Mouse (Mus musculus) gastrocnemius, adult 18-20 months (tissue): ENCODE measurements around the gene Olfr19. TPM values are rescaled to one million over a fixed set of nuclear protein-coding genes. Genes with fewer than 3 reads are reported as not detected.
"Not testable (repeated sequence)": the region's sequence is repeated elsewhere in the genome, so short reads cannot be mapped to it uniquely, and the experiment has no call there.

Experiments used
- DNase-seq: peaks from one replicate; pipeline ENCODE4 v3.0.0; 2021; ENCODE audit warnings: low spot score
- long read RNA-seq, 2 experiments: library from polyadenylated mRNA; stranded (forward); transcript quantifications; one replicate each; pipeline ENCODE4 v2.0.0; 2021
- total RNA-seq, 2 experiments: library from RNA; stranded (reverse); gene quantifications; 2 replicates each; pipeline ENCODE4 v1.2.3; 2021

Olfr19 gene
- not detected for total RNA-seq
- long read RNA-seq, experiment 1, result 0 reads
- long read RNA-seq, experiment 2, result 0 reads

DNA sequence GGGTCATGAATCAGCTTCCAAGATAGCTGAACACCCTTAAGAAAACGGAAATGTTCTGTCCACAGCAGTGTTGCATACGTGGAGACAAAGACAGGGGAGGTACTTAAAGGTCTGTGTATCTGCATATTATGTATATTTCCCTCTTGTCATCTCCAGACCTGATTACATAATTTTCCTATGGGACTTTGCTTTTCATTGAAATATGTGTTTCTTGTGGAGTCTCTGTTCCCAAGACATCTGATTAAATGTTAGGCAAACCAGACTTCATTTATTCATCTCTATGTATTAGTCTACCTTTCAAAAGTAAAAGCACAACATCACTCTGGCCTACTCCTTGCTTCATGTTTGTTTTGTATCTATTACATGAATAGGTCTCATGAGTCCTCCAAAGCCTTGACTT lies at the start of gene Olfr19:
TSS of gene Olfr19 (minus strand) at position 101 of the 400 bp plus-strand sequence.
- no peak for DNase-seq

GRCm38 (mm10) chr16:16684975-16685374 lies 8.8 kb upstream of the Olfr19 start:
- DNase-seq, result no peak

GRCm38 (mm10) chr16:16684053-16684452 lies 7.8 kb upstream of the Olfr19 start:
- DNase-seq, result no peak

DNA sequence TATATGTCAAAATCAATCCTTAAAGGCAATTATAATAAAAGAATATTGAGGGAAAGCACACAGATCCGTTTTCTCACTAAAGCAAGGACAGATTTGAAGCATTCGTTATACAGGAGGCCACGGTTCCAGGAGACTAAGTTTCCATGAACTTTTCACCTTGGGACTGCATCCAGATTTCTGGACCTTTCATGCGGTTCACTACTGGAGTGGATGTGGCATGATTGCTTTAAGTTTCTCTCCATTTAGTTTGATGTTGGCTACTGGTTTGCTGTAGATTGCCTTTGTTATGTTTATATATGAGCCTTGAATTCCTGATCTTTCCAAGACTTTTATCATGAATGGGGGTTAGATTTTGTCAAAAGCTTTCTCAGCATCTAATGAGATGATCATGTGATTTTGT lies 11.2 kb downstream of the Olfr19 start:
- DNase-seq, result no peak

DNA sequence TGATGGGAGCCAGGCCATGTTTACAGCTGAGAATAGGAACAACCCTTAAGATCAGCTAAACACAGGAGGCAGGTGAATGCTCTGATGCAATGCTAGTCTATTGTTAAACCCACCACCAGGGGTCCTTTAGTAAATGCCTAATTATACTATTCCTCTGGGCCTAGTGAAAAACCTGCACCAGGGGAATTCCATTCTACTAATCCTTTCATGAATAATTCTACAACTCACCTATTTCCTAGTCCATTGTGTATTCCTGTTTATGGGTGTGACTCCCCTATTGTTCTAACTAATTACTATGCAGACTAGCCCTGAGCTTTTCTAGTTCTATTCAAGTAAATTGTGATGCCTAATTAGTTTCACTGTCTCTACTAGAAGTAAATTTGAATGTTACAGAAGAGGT lies 11.7 kb downstream of the Olfr19 start:
- not testable (repeated sequence) for DNase-seq

GRCm38 (mm10) chr16:16645148-16645547 lies 31.1 kb downstream of the Olfr19 start:
- no peak for DNase-seq

- DNase-seq, result no peak
Measured at GRCm38 (mm10) chr16:16633730-16634129, 42.5 kb downstream of the Olfr19 start.

Other genes starting within 250 kb of the Olfr19 start
- gene Fgd4, start 75.9 kb downstream of the Olfr19 start, total RNA-seq, result 10 to 100 TPM; 19.9 to 22.7 TPM
- not detected for gene Spag6l, start 153.1 kb upstream of the Olfr19 start, total RNA-seq
- gene Igll1, start 187.6 kb upstream of the Olfr19 start, total RNA-seq, result not detected
- 10 to 100 TPM; 17.9 to 20.5 TPM for gene Top3b, start 194.3 kb upstream of the Olfr19 start, total RNA-seq
- not detected for gene Vpreb1, start 194.4 kb upstream of the Olfr19 start, total RNA-seq
- gene Ppm1f, start 220.1 kb upstream of the Olfr19 start, total RNA-seq, result 10 to 100 TPM in 1 of 2 experiments, 1 to 10 TPM in 1; 9.3 to 13.4 TPM